Mouse (Mus musculus) ovary, adult 2 months (tissue): Measurements from ENCODE around the gene Calcrl. TPM values are rescaled to one million over a fixed set of nuclear protein-coding genes. Genes with fewer than 3 reads are reported as not detected.

ENCODE experiments used
- polyA plus RNA-seq: library from polyadenylated mRNA; depleted of rRNA; stranded (reverse); fragments of >200 nt; gene quantifications from 2 replicates; pipeline ENCODE4 v1.2.3, GENCODE M21; 2012; rRNA removed

Gene Calcrl
- 3.0 and 3.9 TPM in 2 replicates for polyA plus RNA-seq

DNA sequence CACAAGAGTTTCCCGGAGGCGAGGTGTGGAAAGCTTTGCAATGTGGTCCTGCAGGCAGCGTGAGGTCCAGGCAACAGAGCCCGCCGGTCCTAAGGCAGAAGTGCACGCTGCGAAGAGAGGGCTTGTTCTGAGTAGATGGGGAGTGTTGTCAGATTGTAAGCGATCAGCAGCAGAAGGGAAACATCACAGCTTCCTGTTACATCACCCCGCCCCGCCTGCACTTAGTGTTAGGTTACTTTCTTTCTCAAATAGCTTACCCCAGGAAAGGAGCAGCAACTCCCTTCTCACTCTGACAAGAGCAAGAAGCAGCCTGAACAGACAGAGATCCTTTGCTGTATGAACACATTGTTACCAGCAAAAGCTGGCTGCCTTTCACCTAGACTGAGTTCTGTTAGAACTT, at the start of gene Calcrl:
Gene Calcrl, minus strand, starts transcription at position 274 of the 400 bp plus-strand sequence.

Other genes starting within 250 kb of the Calcrl start
- gene Tfpi, start 51.4 kb upstream of the Calcrl start, polyA plus RNA-seq: 3.7 and 7.0 TPM in 2 replicates
- 62.4 and 62.9 TPM in 2 replicates for gene Ctnnd1, start 225.4 kb upstream of the Calcrl start, polyA plus RNA-seq
- not detected in 2 replicates for gene Btbd18, start 233.7 kb upstream of the Calcrl start, polyA plus RNA-seq
- gene Selenoh, start 245.4 kb upstream of the Calcrl start, polyA plus RNA-seq: 128 and 180 TPM in 2 replicates